Mouse (Mus musculus) limb, embryonic 15.5 days (tissue): ENCODE data around the gene Ntn3. TPM values are rescaled to one million over a fixed set of nuclear protein-coding genes. Genes with fewer than 3 reads are reported as not detected.

Source experiments
- ATAC-seq: fragments of 200-750 bp; cut with Nextera tagmentation; 2 replicates; pipeline ENCODE4 v1.8.0; 2017; ENCODE audit warnings: low read depth, moderate TSS enrichment; ENCODE audit not compliant: insufficient number of reproducible peaks, low FRiP score, low TSS enrichment
- H3K27ac ChIP-seq: fragments of 300-500 bp; sonication (generic); 2 replicates; pipeline ENCODE4 v1.5.1; 2015; ENCODE audit warnings: moderate library complexity, mild to moderate bottlenecking, inconsistent platforms
- H3K27me3 ChIP-seq: fragments of 300-500 bp; sonication (generic); 2 replicates; pipeline ENCODE4 v1.6.1; 2015; ENCODE audit warnings: inconsistent platforms
- H3K36me3 ChIP-seq: fragments of 300-500 bp; sonication (generic); 2 replicates; pipeline ENCODE4 v1.6.1; 2015; ENCODE audit warnings: inconsistent platforms
- H3K4me1 ChIP-seq: fragments of 300-500 bp; sonication (generic); 2 replicates; pipeline ENCODE4 v1.6.1; 2015; ENCODE audit warnings: inconsistent platforms
- H3K4me2 ChIP-seq: fragments of 300-500 bp; sonication (generic); 2 replicates; pipeline ENCODE4 v1.6.1; 2015; ENCODE audit warnings: mild to moderate bottlenecking, inconsistent platforms
- H3K4me3 ChIP-seq: fragments of 300-500 bp; sonication (generic); 2 replicates; pipeline ENCODE4 v1.5.1; 2015; ENCODE audit warnings: mild to moderate bottlenecking, inconsistent platforms
- H3K9ac ChIP-seq: fragments of 300-500 bp; sonication (generic); 2 replicates; pipeline ENCODE4 v1.6.1; 2015; ENCODE audit warnings: inconsistent platforms
- H3K9me3 ChIP-seq: fragments of 300-500 bp; sonication (generic); 2 replicates; pipeline ENCODE4 v1.6.1; 2016; ENCODE audit warnings: inconsistent platforms
- WGBS: fragments of 180-500 bp; shearing (Covaris S2); methylation state at CpG from one replicate; pipeline ENCODE4 v1.1.7; 2015; 5-methylcytosine and 5-hydroxymethylcytosine counted together
- polyA plus RNA-seq: library from polyadenylated mRNA; unstranded; fragments of >200 nt; fragmentation: Nextera tagmentation; extraction: Ambion mirVana; gene quantifications from 2 replicates; pipeline ENCODE4 v1.2.1, GENCODE M21; 2015

The Ntn3 gene
- polyA plus RNA-seq, 1 experiment from 2014 or later = 13.8 TPM

- Histone ChIP-seq H3K9me3 (no peaks in the 10 kb centered on the region), H3K27me3 (no peaks in the 10 kb centered on the region; the same call in none of the 2 replicates), H3K4me1 (peaks cover 81% of the 10 kb centered on the region), H3K9ac (no peak overlapping the region), H3K27ac (peak overlapping the region; percentile 96), H3K36me3 (0 out of 2 replicates have a peak, but pooled peaks cover 3% of the 10 kb centered on the region), H3K4me3 (peak overlapping the region; percentile 71; the same call in 1 of the 2 replicates), H3K4me2 (peak overlapping the region; percentile 91)
- ATAC-seq = no peak
- 61% methylated on average over 3 of the region's 3 CpGs for WGBS
These were observed 547 bp upstream of the Ntn3 start for GRCm38 (mm10) chr17:24209916-24210240.

GRCm38 (mm10) chr17:24208641-24209042 is 689 bp downstream of the Ntn3 start:
- no peaks in the 10 kb centered on the region; the same call in none of the 2 replicates for H3K27me3 ChIP-seq
- peak overlapping the region; percentile 71 for H3K4me3 ChIP-seq
- peak overlapping the region; percentile 96 for H3K27ac ChIP-seq
- H3K9ac ChIP-seq = peak overlapping the region; percentile 70
- ATAC-seq = no peak
- WGBS = 3% methylated on average over 29 of the region's 29 CpGs
- peaks cover 93% of the 10 kb centered on the region for H3K4me1 ChIP-seq
- H3K9me3 ChIP-seq = no peaks in the 10 kb centered on the region
- H3K36me3 ChIP-seq = no peaks in the 10 kb centered on the region
- H3K4me2 ChIP-seq = peak overlapping the region; percentile 91

- Histone ChIP-seq H3K36me3 (no peaks in the 10 kb centered on the region), H3K4me2 (peak overlapping the region; percentile 91), H3K4me1 (peaks cover 93% of the 10 kb centered on the region), H3K9ac (peak overlapping the region; percentile 70), H3K27ac (peak overlapping the region; percentile 96), H3K27me3 (no peaks in the 10 kb centered on the region; the same call in none of the 2 replicates), H3K4me3 (peak overlapping the region; percentile 71), H3K9me3 (no peaks in the 10 kb centered on the region)
- WGBS = 43% methylated on average over 34 of the region's 34 CpGs
- ATAC-seq = no peak
These were observed 1.3 kb downstream of the Ntn3 start for GRCm38 (mm10) chr17:24207768-24208640.

- H3K4me3 ChIP-seq = peak overlapping the region; percentile 71
- peak overlapping the region; percentile 70 for H3K9ac ChIP-seq
- no peaks in the 10 kb centered on the region; the same call in none of the 2 replicates for H3K27me3 ChIP-seq
- H3K4me2 ChIP-seq = peak overlapping the region; percentile 91
- no peak for ATAC-seq
- no peaks in the 10 kb centered on the region for H3K9me3 ChIP-seq
- peak overlapping the region; percentile 70 for H3K27ac ChIP-seq
- no peaks in the 10 kb centered on the region for H3K36me3 ChIP-seq
- peaks cover 81% of the 10 kb centered on the region for H3K4me1 ChIP-seq
- WGBS = 6% methylated on average over 61 of the region's 62 CpGs
These were observed 2.6 kb downstream of the Ntn3 start for GRCm38 (mm10) chr17:24206451-24207351.

- Histone ChIP-seq H3K9me3 (no peaks in the 10 kb centered on the region), H3K9ac (0 out of 2 replicates have a peak overlapping the region, but pooled peaks have one; percentile 71), H3K27ac (peak overlapping the region; percentile 70), H3K27me3 (no peaks in the 10 kb centered on the region; the same call in none of the 2 replicates), H3K4me2 (peak overlapping the region; percentile 91), H3K36me3 (no peaks in the 10 kb centered on the region), H3K4me3 (peak overlapping the region; percentile 71), H3K4me1 (peaks cover 74% of the 10 kb centered on the region)
- 10% methylated on average over 15 of the region's 15 CpGs for WGBS
- ATAC-seq = no peak
These were observed 3.4 kb downstream of the Ntn3 start for GRCm38 (mm10) chr17:24205908-24206361.

- peak; percentile 56 for ATAC-seq
- H3K4me2 ChIP-seq = peak within 1 kb of the TSS; percentile 91
- no peaks in the 10 kb centered on the region for H3K36me3 ChIP-seq
- no peaks in the 10 kb centered on the region; the same call in none of the 2 replicates for H3K27me3 ChIP-seq
- WGBS = 1% methylated on average over 61 of the region's 65 CpGs
- no peaks in the 10 kb centered on the region for H3K9me3 ChIP-seq
- peak within 1 kb of the TSS; percentile 71 for H3K4me3 ChIP-seq
- H3K4me1 ChIP-seq = peaks cover 68% of the 10 kb centered on the region
- peak within 1 kb of the TSS; percentile 70 for H3K27ac ChIP-seq
- H3K9ac ChIP-seq = peak within 1 kb of the TSS; percentile 71
These were observed 3.9 kb downstream of the Ntn3 start, which contains the start of gene Tbc1d24 for GRCm38 (mm10) chr17:24205284-24205888. Tbc1d24 (minus strand) TSS chr17:24205562.

GRCm38 (mm10) chr17:24204846-24205245 is 4.5 kb downstream of the Ntn3 start:
- peak overlapping the region; percentile 54; the same call in 1 of the 2 replicates for H3K27ac ChIP-seq
- ATAC-seq = no peak
- WGBS = 6% methylated on average over 7 of the region's 7 CpGs
- H3K9ac ChIP-seq = peak overlapping the region; percentile 71
- no peaks in the 10 kb centered on the region; the same call in none of the 2 replicates for H3K27me3 ChIP-seq
- H3K36me3 ChIP-seq = no peaks in the 10 kb centered on the region
- H3K9me3 ChIP-seq = no peaks in the 10 kb centered on the region
- H3K4me3 ChIP-seq = peak overlapping the region; percentile 71
- H3K4me2 ChIP-seq = peak overlapping the region; percentile 91
- peaks cover 63% of the 10 kb centered on the region for H3K4me1 ChIP-seq

- H3K27ac ChIP-seq = no peak overlapping the region
- 69% methylated on average over 3 of the region's 3 CpGs for WGBS
- no peak overlapping the region for H3K9ac ChIP-seq
- H3K36me3 ChIP-seq = no peaks in the 10 kb centered on the region
- H3K4me2 ChIP-seq = peak overlapping the region; percentile 91
- H3K27me3 ChIP-seq = no peaks in the 10 kb centered on the region; the same call in none of the 2 replicates
- peaks cover 53% of the 10 kb centered on the region for H3K4me1 ChIP-seq
- H3K4me3 ChIP-seq = peak overlapping the region; percentile 71
- H3K9me3 ChIP-seq = no peaks in the 10 kb centered on the region
- ATAC-seq = no peak
These were observed 5.5 kb downstream of the Ntn3 start for GRCm38 (mm10) chr17:24203611-24204534.

- Histone ChIP-seq H3K36me3 (no peaks in the 10 kb centered on the region), H3K27ac (no peak overlapping the region), H3K9me3 (no peaks in the 10 kb centered on the region), H3K27me3 (no peaks in the 10 kb centered on the region; the same call in none of the 2 replicates), H3K4me1 (peaks cover 45% of the 10 kb centered on the region), H3K4me2 (no peak overlapping the region), H3K4me3 (no peak overlapping the region), H3K9ac (no peak overlapping the region)
- no peak for ATAC-seq
- WGBS = 59% methylated on average over 4 of the region's 4 CpGs
These were observed 6.3 kb downstream of the Ntn3 start for GRCm38 (mm10) chr17:24203068-24203467.

GRCm38 (mm10) chr17:24201092-24201491 is 8.2 kb downstream of the Ntn3 start:
- H3K4me1 ChIP-seq = peaks cover 25% of the 10 kb centered on the region
- no peak overlapping the region for H3K27ac ChIP-seq
- ATAC-seq = no peak
- H3K9me3 ChIP-seq = no peaks in the 10 kb centered on the region
- no peaks in the 10 kb centered on the region for H3K27me3 ChIP-seq
- no peak overlapping the region for H3K9ac ChIP-seq
- 78% methylated on average over 4 of the region's 4 CpGs for WGBS
- no peaks in the 10 kb centered on the region for H3K36me3 ChIP-seq
- H3K4me2 ChIP-seq = no peak overlapping the region
- no peak overlapping the region for H3K4me3 ChIP-seq
